Mouse (Mus musculus) kidney, adult 2 months (tissue): ENCODE measurements around the gene Syce1.

Source experiments
- CTCF ChIP-seq: fragments of 200-500 bp; conservative IDR thresholded peaks from 2 replicates; pipeline ENCODE4 v1.5.1; 2011; ENCODE audit warnings: low read depth, mild to moderate bottlenecking, control low read depth, low read length, moderate library complexity, mixed read lengths; ENCODE audit not compliant: insufficient read depth, insufficient read length
- POLR2A ChIP-seq: fragments of 200-500 bp; IDR thresholded peaks from one replicate; pipeline ENCODE4 v1.6.1; 2011; ENCODE audit warnings: low read depth, low read length, control low read depth

DNA sequence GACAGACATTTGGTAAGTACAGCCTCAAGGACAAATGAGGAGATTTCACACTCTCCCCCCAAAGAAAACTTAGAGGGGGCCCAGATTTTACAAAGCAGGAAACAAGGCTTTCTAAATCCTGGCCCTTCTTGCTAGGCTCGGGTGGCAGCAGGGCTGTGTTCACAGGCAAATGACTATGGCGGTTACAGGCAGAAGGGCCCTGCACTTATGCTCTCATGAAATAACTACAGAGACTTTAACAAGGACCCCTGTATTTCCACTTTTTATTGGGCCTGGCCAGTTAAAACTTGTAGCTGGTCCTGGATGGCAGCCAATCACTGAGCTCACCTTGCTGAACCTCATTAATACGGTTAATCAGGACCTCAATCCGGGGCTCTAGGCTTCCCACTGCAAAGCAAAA, 7.1 kb downstream of the Syce1 start:
- no peak for TF ChIP-seq POLR2A
- TF ChIP-seq CTCF: no peak
